Mouse (Mus musculus) urinary bladder, postnatal 14 days (tissue): Measurements from ENCODE around the gene Nup188.

Source experiments
- DNase-seq: peaks from one replicate; pipeline ENCODE4 v3.0.0; 2021; ENCODE audit warnings: low spot score

Gene Nup188

DNA sequence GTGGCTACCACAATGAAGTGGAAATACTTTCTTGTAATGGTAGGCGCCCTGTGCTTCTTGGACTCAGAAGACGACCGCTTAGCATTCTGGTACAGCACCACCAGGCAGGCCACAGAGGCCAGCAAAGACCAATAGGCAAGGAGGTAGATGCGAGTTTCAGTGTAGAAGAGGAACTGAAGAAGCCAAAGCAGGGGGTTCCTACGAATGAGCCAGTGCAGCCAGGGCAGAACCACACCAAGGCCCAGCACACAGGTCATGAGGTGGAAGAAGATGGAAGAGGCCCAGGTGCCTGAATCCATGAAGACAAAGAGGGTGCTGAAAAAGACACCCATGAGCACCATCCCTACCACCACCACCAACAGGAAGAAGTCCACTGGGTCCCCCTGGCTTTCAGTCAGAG lies 1.2 kb upstream of the Nup188 start:
- no peak for DNase-seq

DNA sequence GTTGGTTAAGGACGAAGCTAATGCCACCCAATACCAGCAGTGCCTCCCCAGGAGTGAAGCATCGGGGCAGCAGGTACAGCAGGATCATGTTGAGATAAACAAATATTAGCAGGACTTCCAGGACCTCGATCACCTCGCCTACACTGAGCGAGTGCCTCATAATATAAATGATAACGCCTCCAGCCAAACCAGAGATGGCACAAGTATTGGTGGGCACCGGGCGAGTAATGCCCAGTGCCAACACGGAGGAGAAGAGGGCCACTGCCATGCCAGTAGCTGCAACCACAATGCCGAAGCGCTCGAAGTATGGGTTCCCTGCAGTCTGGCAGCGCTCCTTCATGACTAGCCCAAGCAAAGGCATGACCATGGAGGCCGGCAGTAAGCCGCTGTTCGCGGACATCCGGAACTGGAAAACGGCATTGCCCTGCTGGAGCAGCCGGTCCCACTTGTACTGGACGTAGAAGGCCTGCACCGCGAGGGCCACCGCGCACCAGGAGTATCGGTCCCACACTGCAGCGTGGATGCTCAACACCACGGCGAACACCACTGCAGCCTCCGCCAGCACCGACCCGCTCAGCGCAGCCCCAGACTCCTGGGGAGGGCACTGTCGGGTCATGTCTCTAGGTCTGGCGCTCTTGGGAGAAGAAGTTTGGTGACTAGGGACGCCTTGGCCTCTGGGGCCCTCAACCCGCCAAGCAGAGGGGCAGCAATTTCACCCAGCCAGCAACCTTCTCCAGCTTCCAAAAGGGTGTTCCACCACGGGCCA lies 598 bp upstream of the Nup188 start:
- DNase-seq, result no peak

DNA sequence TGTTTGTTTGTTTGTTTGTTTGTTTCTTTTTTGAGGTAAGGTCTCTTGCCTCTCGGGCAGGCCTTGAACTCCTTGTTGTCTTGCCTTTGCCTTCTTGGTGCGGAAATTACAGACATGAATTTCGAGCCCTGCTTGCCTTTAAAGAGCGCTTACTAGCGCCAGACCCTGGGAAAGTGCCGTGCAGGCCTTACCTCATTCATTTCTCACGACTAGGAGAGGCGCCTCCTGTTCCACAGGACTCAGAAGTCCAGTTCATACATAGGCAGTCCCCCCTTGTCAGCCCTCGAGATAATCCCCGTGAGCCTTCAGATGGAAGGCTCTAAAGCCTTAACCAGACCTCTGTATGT lies 803 bp downstream of the Nup188 start:
- DNase-seq, result no peak

DNA sequence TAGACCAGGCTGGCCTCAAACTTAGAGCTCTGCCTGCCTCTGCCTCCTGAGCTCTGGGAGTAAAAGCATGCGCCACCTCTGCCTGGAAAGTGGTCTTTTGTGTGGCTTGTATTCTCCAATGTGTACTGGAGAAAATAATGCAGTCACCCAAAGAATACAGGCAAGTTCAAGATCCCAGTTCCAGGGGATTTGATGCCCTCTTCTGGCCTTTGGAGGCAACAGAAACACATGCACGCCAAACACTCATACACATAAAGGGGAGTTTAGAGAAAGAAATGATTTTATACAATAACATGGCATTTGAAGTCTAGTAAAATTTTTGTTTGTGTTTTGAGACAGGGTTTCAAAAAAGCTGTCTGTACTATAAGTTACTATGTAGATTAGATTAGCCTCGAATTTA lies 13.3 kb downstream of the Nup188 start:
- DNase-seq, result no peak

DNA sequence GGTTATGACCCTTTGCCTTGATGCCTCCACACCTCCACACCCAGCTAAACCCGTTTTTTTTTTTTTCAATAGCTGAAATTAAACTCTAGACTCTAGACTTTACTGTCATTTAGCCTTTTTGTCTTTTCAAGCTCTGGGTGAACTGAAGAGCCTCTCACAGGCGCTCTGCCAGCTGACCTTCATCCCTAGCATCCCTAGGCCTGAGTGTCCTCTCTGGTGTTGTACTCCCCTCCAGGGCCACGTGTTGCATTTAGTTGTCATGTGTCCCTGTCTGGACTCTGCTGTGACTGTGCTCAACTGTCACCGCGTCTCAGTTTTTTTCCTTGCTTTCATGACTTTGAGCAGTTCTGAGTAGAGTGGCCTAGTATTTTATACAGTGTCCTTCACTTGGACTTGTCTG lies 13.8 kb downstream of the Nup188 start:
- no peak for DNase-seq

DNA sequence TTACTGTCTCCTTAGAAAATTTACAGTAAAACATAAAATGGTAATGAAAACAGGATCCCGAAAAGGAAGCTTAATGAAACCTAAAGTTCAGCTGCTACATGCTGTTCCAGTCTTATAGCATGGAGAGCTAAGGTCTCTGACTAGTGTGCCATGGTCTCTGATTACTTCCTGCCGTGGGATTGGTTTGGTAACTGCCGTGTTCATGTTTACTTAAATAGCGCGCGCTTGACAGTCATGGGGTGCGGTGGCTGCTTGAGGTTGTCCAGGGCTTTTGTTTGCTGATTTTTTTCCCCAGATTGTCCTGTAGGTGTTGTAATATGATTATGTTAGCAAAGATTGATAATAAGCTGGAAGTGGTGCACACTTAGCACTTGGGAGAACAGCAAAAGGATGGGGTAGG lies 19.9 kb downstream of the Nup188 start:
- DNase-seq, result no peak

DNA sequence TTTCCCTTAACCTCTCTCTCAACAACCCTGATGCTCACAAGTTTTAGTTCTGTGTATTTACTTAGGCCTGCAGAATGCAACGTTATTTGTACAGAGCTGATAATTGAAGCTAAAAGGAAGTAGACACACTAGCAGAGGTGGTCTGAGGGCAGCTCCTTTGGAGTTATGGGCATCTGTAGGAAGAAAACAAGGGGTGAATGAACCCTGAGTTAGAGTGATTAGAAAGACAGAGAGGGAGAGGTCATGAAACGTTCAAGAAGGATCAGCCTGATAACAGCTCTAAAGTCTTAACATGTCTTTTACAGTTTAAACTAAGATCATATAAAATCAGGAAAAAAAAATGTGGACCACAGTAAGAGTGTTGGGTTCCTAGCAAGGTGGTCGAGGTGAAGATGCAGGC lies 23.2 kb downstream of the Nup188 start:
- no peak for DNase-seq

DNA sequence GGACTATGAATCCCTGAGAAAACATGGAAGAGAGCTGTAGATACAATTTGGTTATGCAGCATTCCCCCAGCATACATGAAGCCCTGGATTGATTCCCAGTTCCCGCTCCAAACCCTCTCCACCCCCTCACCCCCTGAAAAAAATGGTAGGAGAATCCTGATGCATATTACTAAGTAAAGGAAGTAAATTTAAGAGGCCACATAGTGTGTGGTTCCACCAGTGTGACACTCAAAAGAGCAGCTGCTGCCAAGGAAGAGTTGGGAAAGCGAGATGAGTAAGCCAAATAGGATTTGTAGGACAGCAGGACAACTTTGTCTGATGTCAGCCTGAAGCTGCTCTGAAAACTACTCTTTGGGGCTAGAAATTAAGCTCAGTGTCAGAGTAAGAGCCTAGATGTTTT lies 25.3 kb downstream of the Nup188 start:
- no peak for DNase-seq

DNA sequence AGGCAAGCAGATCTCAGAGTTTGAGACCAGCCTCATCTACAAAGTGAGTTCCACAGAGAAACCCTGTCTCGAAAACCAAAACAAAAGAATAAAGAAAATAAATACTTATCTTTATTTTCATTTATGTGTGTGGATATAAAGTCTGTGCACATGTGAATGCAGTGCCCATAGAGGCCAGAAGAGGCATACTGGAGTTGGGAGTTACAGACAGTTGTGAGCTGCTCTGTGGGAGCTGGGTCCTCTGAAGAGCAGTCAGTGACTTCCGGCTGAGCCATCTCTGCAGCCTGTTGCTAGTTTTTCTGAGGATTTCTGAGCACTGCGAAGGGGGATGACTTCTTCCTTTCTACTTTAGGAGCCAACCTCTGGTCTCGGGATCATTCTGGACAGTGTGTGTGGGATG lies 29.9 kb downstream of the Nup188 start:
- no peak for DNase-seq

DNA sequence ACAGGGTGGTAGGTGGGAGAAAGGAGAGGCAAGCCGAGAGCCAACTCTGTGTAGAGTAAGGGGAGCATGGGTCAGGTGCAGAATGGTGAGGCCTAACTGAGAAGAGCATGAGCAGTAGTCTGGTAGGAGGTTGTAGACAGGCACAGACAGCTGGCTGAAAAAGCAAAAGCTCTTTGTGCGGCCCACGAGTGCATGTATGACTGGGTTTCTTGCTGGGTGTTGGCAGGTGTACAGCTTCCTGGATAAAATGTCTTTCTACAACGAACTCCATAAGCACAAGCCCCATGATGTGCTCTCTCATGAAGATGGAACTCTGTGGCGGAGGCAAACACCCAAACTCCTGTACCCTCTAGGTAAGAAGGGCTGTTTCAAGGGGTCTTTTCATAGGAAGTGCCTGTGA lies 30.8 kb downstream of the Nup188 start:
- no peak for DNase-seq

DNA sequence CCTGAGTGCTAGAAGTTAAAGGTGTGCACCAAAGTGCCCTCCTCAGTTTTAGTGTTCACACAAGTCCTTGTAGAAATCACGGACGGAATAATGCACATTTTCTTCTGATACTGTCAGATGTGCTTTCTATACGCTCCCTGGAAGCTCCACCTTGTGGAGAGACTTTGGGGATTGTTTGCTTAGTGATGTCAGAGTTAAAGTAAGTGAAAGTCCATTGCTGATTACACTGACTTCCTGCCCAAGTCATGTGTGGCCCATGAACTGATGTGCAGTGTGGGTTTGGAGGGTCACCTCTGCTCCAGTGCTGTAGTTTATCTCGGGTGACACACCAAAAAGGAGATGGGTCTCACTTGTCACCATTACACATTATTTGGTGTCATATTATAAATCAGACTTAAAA lies 33.1 kb downstream of the Nup188 start:
- no peak for DNase-seq

DNA sequence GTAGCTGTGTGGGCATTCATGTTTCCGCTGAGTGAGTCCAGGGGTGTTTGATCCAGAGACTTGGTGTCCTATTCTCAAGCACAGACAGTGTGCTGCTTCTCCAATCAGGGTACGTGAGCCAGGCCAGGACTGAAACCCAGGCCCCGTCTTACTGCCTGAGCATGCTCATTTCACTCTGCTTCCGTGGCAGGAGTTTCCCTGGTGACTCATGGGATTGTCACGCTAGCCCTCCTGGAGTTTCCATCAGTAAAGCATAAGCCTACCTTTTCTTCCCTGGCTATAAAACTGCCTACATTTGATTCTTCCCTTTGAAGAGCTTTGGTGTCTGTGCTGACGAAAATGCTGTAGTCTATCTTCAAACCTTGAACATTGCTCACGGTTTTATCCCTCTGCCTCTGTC lies 36.9 kb downstream of the Nup188 start:
- no peak for DNase-seq

DNA sequence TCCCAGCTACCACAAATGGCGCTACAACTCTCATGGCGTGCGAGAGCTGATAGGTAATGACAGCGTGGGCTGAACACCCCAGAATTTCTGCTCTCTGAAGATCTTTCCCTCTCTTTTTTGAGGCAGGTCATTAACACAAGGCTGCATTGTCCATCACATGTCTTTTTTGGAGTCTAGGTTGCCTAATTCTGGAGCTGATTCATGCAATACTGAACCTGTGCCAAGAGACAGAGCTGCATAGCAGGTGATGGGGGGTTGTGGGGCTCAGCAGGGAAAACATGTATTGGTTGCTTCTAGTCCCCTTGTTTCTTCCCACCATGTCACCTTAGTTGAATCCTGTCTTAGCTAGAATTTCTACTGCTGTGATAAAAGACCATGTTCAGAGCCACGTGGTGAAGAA lies 39.1 kb downstream of the Nup188 start:
- no peak for DNase-seq

DNA sequence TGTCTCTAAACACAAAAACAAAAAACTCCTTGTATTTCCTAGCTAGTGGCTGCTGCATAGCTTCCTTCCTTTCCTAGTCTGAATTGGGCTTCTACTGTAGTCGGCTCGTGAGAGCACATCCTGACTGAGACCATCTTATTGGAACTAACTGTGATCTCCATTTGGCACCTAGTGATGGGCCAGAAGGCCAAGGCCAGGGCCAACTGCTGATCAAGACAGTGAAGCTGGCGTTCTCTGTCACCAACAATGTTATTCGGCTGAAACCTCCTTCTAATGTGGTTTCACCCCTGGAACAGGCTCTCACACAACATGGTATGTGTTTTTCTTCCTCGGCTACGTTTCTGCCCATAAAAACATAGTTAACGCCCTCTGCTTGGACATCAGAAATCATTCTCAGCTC lies 41.1 kb downstream of the Nup188 start:
- no peak for DNase-seq

DNA sequence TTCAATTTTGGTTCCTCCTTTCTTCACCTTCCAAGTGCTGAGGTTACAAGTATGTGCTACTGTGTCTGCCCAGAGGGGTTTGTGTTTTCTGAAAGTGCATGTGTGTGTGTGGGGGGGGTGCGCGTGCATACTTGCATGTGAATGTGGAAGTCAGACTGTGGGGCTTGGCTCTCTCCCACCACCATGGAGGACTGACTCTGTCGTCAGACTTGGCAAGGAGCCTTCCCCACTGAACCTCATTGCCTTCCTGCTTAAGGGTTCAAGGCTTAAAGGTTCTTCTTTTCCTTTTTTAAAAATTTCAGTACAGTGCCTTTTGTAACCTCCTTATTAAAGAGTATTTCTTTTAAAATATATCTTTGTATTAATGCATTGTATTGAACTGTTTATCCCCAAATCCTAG lies 42.6 kb downstream of the Nup188 start:
- no peak for DNase-seq

DNA sequence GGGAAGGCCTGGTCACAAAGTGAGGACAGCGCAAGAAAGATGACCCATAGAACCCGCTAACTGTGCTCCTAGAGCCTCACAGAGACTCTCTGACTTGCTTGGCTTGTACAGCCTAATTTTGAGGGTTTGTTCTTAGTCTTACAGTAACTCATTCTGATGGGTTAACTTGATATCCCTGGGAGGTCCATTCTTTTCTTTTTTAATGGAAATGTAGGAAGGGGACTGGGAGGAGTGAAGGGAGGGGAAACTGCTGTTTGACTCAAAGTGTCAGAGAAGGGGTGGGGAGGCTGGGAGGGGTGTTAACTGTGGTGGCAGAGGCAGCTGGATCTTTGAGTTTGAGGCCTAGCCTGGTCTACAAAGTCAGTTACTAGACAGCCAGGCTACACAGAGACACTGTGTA lies 49.1 kb downstream of the Nup188 start:
- DNase-seq, result no peak

DNA sequence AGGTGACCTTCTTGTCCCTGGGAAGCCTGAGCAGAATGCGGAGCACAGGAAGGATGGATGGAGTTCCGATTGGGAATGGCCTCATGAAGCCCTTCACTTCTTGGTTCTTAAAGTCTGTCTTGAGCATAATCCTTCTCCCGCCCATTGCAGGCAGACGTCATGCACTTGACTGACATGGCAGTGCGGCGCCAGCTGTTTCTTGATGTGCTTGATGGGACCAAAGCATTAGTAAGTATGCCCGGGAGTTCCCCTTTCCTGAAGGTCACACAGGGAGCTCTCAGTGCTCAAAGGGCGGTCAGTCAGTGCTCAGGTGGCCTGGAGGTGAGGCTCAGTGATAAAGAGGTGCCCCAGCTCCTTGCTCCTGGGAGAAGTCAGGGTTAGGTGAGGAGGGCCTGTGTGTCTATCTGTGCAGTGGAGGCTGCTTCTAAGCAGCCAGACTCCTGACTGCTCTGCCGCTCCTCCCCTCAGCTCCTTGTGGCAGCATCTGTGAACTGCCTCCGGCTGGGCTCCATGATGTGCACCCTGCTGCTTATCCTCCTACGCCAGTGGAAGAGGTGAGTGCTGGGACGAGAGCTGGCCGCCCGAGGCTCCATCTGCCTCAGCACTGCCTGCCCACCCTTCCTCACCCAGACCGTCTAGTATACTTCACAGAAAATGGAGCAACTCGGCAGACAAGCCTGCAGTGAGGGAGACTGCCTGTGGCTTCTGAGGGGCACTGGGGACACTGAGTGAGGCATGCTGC lies 50.1 kb downstream of the Nup188 start:
- DNase-seq, result no peak

DNA sequence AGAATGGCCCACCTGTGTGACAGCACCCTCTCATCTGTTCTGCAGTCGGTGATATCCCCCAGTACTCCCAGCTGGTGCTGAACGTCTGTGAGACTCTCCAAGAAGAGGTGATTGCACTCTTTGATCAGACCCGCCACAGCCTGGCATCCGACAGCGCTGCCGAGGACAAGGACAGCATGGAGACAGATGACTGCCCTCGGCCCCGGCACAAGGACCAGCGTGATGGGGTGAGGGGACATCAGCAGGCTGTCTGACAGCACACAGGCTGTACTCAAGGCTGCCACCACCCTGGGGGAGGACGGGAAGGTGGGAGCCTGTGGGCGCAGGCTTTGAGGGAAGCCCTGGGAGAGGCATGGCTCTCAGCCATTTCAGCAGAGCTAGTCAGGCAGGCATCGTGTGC lies 51.0 kb downstream of the Nup188 start:
- DNase-seq, result no peak

DNA sequence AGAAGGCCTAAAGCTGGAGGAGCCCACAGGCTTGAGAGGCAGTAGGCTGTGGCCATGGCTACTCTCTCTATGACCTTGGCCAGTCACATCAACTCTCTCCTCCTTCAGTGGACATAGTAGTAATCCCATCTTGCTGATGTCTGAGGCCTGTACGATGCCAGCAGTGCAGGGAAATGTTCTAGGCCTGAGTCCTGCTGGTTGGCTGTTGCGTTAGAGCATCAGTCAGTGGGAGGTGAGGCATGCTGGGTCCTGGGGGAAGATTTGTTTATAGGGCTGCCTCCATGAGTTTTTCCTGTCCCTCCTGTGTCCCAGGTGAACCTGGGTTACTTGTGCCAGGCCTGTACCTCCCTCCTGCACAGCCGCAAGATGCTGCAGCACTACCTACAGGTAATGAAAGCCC lies 55.9 kb downstream of the Nup188 start:
- DNase-seq, result no peak

DNA sequence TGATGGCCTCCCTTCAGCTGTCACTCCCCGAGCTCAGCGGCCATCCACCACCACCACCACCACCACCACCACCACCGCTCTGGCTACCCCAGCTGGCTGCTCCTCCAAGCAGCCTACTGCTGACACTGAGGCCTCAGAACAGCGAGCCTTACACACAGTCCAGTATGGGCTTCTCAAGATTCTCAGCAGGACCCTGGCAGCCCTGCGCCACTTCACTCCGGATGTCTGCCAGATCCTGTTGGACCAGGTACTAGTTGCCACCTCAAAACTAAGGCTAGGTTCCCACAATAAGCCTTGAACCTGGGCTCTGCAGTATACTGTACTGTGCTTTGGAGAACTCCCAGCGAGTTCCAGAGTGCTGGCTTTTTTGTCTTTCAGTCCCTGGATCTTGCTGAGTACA lies 56.3 kb downstream of the Nup188 start:
- DNase-seq, result no peak

DNA sequence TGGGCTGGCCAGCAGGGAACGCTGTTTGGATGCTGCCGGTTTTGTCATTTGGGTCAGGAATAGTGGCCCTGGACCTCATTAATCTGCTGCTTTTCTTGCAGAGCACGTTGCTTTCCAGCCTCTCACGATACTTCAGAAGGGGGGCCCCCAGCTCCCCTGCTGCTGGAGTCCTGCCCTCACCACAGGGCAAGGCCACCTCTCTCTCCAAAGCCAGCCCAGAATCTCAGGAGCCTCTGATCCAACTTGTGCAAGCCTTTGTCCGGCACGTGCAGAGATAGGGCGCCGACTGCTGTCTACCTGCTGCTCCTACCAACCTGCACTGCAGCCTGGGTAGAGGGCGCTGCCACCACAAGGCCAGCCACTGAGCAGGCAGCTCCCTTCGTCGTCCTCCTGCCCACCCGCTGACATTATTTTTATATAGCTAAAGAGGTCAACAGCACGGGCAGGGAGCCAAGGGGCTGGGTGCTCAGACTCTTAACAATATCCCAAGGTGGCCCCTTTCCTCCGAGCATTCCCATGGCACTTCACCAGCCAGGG lies 57.5 kb downstream of the Nup188 start:
- DNase-seq, result peak; percentile 29

DNA sequence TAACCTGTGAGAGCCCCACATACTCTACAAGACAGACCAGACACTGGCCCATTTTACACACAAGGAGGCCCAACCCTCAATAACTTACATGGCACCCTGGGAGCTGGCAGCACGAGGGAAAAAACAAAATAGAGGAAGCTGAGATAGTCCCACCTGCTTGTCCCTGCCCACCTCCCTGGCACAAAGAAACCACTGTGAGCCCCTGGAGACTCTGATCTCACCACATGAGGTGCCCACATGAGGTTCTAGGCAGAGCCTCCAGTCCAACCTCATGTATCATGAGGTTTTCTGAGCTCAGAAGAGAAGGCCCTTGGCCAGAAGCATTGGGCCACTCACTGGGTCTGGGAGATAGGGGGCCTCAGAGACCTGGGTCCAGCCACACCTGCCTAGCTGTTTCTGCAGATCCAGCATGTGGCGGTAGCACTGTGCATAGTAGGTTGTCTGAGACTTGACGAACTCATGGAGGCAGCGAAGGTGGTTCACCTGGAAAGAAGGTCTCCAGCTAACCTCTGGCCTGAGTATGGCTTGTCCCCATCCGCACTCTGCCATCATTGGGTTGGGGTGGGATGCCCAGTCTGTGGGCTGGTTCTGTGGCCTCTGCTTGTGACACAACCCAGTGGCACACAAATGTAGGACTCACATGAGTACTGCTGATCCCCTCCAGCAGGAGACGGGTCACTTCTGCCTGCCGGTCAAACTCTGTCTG lies 59.9 kb downstream of the Nup188 start:
- DNase-seq, result no peak

DNA sequence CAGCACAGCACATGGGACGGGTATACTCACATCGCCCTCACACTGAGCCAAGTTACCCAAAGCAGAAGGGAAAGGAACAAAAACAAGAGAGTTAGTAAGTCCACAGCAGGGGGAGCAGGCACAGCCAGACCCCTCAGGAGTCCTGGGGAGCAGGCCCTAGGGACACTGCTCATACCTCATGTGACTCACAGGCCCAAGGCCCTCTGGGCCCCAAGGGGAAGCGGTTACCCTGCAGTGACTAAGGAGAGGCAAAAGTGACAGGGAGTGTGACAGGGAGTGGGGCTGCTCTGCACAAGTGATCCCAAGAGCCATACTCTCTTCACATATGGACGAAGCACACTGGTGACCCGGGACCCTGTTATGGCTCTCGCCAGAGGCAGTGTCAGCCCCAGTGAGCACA lies 63.0 kb downstream of the Nup188 start:
- no peak for DNase-seq
